Mouse (Mus musculus) T-helper 17 cell (primary cell): ENCODE results near the gene Zhx3.

Experiments
- in situ Hi-C, 2 experiments: fragments of 300-600 bp; cut with MboI, MseI; formaldehyde crosslinking; loops; 1 replicate in 1 of 2; 2 replicates in 1 of 2; pipeline ENCODE4 v1.15.1; 2025; ENCODE audit warnings: high pct_unique_total_duplicates in 2 of 2

Gene Zhx3

DNA sequence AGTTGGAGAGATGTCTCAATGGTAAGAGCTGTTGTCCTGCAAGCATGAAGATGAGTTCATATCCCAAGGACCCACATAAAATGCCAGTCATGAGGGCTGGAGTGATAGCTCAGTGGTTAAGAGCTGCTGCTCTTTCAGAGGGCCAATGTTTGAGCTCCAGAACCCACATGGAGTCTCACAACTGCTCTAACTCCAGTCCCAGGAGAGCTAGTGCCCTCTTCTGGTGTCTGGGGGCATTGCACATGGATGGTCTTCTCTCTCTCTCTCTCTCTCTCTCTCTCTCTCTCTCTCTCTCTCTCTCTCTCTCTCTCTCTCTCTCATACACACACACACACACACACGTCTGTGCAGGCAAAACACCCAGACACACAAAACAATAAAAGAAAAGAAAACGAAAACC lies 12.0 kb upstream of the Zhx3 start:
- in situ Hi-C loops: loop anchor here (5.0 to 10.0 kb wide), 3 partner anchors 168 to 283 kb away; no protein-coding TSS in a partner anchor

DNA sequence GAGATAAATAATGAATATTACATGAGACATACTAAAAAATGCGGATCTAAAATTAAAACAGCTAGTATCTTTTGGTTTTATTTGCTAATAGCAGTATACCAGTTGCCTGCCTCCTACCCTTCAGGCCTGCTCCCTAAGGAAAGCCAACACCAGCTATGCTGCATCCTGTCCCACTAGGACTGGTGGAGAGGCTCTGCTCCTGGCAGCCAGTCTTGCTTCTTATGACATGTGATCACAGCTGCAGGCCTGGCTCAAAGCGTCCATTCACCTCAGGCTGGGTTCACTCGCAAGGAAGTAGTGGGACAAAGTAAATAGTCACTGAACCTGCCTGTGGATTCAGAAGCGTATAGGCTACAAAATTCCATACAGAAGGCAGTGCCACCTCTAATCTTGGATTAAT lies 11.1 kb upstream of the Zhx3 start:
- in situ Hi-C loops: loop anchor here (5.0 to 10.0 kb wide), 3 partner anchors 167 to 282 kb away; no protein-coding TSS in a partner anchor

DNA sequence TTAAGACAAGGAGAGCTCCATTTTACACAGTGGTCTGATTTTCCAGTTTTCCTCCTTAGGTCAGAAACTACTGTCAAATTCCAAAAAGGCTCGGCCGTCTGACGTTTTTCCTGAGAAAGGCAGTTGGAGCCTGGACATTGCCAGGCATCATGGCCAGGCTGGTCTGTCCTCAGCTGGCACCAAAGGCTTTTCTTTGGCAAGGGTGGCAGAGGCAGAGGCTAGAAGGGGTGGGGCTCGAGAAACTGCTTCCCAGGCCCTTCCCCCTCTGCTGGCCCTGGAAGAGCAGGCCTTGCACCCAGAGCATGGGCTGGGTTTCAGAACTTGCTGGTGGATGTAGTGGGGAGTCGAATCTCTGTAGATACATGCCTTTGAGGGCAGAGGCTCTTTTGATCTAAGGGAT lies 9.6 kb upstream of the Zhx3 start:
- in situ Hi-C loops: loop anchor here (5.0 to 10.0 kb wide), 3 partner anchors 165 to 280 kb away; no protein-coding TSS in a partner anchor

- in situ Hi-C loops: loop anchor here (5.0 to 10.0 kb wide), 3 partner anchors 164 to 279 kb away; no protein-coding TSS in a partner anchor
These were observed 8.8 kb upstream of the Zhx3 start for GRCm38 (mm10) chr2:160881462-160882101.

GRCm38 (mm10) chr2:160880453-160881195 lies 7.8 kb upstream of the Zhx3 start, which contains the start of gene Lpin3:
Gene Lpin3, plus strand, starts transcription at chr2:160880670.
- in situ Hi-C loops: loop anchor here (5.0 to 10.0 kb wide), 3 partner anchors 163 to 278 kb away; no protein-coding TSS in a partner anchor

DNA sequence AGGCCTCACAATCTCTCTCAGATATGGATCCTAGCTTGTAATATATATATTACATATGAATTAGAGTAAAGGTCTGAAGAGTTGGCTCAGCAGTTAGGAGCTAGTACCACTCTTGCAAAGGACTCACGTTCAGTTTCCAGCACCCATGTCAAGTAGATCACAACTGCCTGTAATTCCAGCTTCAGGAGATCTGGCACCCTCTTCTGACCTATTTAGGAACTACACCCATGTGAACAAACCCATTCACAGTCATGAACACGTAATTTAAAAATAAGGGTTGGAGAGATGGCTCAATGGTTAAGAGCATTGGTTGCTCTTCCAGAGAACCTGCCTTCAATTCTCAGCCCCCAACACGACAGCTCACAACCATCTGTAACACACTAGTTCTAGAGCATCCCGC lies 3.3 kb upstream of the Zhx3 start:
- in situ Hi-C loops: no loop called here

DNA sequence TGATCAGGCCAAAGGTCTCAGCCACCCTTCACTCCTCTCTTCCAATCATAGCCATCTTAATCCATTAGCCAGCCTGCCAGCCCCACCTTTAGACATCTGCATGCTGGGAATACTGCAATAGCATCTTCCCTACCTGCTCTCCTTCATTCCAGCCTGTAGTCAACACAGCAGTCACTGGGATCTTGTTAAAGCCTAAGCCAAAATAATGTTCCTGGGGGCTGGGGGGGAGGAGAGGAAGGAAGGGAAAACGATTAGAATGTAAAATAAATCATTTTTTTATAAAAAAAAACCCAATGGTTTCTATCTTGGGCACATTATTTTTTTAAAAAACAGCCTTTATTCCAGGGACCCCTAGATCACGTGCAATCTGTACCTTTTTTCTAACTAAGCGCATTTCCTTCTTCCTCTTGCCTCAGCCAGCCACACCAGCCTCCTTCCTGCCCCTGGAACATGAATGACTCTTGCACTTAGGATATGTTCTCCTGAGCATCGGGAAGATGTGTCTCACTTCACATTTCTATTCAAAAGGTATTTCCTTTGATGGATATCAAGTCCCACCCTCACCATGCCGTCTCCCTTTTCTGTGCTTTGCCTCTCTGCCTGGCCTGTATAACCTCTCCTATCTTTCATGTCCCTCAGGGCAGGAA lies 1.6 kb upstream of the Zhx3 start:
- in situ Hi-C loops: loop anchor here in 1 of 2 experiments (5.0 kb wide), 1 partner anchor 142 kb away; the partner anchor contains the start of gene Plcg1

DNA sequence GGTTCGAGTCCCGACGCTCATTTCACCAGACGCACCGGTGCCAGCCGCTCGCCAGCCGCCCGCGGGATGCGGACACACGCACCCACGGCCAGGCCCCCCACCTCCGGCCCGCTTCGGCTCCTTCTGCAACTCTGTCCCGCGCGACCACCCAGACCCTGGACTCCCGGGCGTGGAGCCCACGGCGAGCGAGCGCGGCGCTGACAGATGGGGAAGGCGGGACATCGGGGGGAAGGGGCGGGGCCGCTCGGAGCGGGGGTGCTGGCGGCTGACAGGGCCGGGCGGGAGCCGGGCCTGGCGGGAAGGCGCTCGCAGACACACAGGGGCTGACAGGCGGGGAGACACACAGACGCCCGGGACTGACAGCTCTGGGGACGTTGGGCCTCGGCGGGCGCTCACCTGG lies 403 bp downstream of the Zhx3 start:
- in situ Hi-C loops: loop anchor here in 1 of 2 experiments (5.0 kb wide), 1 partner anchor 140 kb away; the partner anchor contains the start of gene Plcg1

GRCm38 (mm10) chr2:160871310-160871709 lies 1.5 kb downstream of the Zhx3 start:
- in situ Hi-C loops: loop anchor here in 1 of 2 experiments (5.0 kb wide), 1 partner anchor 139 kb away; the partner anchor contains the start of gene Plcg1

GRCm38 (mm10) chr2:160869446-160869845 lies 3.4 kb downstream of the Zhx3 start:
- in situ Hi-C loops: no loop called here

DNA sequence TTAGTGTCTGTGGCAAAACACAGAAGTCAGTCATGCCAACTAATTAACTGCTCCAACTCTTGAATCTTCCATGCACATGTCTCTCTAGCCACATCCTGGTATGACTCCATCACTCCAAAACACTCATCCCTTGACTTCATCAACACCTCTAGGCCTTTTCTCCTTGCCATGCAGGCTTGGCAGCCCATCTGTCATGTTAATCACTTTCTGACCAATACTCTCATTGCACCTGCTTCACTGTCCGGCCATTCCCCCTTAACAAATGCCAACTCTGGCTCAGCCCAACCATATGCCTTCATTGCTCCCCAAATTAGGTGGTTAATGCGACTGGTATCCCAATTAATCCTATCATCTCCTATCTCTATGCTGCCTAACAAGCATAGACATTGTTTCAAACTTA lies 7.5 kb downstream of the Zhx3 start:
- in situ Hi-C loops: no loop called here

- in situ Hi-C loops: no loop called here
These were observed 8.7 kb downstream of the Zhx3 start for GRCm38 (mm10) chr2:160864112-160864511.

DNA sequence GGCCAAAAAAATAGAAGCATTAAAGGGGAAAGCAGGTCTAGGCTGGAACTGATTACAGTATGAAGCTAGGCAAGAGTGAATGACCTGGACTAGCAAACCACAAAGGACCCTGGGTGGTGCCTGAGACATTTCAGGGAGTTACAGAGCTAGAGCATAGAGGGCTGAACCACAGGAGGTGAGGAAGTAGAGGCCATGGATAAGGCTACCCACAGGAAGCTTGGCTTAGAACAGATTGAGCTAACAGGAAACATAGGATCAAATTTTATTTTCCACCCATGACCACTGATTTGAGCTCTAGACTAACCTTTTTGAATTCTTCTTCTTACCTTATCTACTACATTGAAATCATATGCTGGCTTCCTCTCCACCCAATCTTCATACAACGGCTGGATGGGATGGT lies 12.4 kb downstream of the Zhx3 start:
- in situ Hi-C loops: no loop called here

GRCm38 (mm10) chr2:160856359-160857102 lies 16.3 kb downstream of the Zhx3 start:
- in situ Hi-C loops: no loop called here

DNA sequence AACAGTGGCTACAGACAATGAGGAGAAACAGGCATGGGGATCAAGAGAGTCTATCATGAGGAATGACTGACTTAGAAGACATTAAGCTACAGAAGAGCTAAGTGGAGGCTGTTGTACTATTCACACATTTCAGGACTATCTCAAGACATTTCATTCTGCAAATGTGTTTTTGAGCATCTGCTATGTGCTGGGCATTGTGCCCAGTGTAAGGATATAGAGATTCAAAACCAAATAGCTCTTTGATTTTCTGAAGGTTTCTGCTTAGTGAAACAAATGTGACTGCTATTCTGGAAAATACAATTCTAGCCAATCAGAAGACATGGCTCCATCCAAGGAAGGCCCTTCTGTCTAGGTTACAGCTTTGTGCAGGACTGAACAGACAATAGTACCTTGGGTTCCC lies 18.1 kb downstream of the Zhx3 start:
- in situ Hi-C loops: no loop called here

- in situ Hi-C loops: no loop called here
These were observed 22.4 kb downstream of the Zhx3 start for GRCm38 (mm10) chr2:160850360-160850759.

GRCm38 (mm10) chr2:160849617-160850240 lies 23.1 kb downstream of the Zhx3 start:
- in situ Hi-C loops: loop anchor here in 1 of 2 experiments (25.0 kb wide), 1 partner anchor 987 kb away; no protein-coding TSS in a partner anchor

- in situ Hi-C loops: loop anchor here in 1 of 2 experiments (25.0 kb wide), 1 partner anchor 986 kb away; no protein-coding TSS in a partner anchor
These were observed 24.6 kb downstream of the Zhx3 start for GRCm38 (mm10) chr2:160848186-160848585.

- in situ Hi-C loops: loop anchor here in 1 of 2 experiments (25.0 kb wide), 1 partner anchor 985 kb away; no protein-coding TSS in a partner anchor
These were observed 25.1 kb downstream of the Zhx3 start for GRCm38 (mm10) chr2:160847664-160848063.

- in situ Hi-C loops: loop anchor here in 1 of 2 experiments (25.0 kb wide), 1 partner anchor 979 kb away; no protein-coding TSS in a partner anchor
These were observed 32.0 kb downstream of the Zhx3 start for GRCm38 (mm10) chr2:160840838-160841237.
